11 mouse cellular contexts compared by ENCODE assay signal in the genomic region with DNA sequence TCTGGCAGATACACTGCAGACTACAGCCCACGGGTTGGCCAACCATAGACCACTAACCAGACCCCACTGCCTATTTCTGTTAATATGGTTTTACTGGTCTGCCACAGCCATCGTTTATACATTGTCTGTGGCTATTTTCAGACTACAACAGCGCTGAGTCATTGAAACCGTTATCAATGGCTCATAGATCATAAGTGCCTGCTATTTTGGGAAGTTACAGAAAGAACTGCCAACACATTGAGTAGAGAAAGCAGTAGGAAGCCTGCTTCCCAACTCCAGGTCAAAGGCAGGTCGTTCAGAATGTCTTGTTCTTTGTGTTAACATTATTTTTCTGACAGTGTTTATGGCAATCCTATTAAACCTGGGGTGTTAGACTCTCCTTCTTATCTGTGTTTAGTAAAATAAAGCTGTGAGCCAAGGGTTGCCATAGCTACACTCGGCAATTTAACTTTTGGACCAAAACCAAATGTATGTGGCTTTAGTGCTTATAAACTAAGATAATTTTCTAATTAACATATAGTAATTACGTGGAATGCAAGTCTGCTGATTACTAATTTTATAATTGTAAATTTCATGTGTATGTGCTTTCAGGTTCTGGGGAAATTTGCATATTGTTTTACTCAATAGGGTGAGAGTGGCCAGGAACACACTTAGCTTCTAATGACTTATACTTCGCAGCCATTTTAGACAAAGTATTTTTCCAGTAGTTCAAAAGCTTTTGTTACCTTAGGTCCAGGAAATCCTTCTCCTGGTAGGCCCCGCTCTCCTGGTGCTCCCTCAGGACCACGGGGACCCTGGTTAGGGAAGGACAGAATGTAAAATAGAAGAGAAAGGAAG.
A peak's percentile ranks its signal among the peaks of the same experiment; 100 is the strongest.
DNase-seq lines count a peak whose midpoint lies in the region; ATAC-seq and TF ChIP-seq lines count a peak whose summit lies in the region.
"Had no signal": no experiment of that assay in that cellular context is flagged by ENCODE, and none has a peak within 500 bp of the region (broad histone marks: within the 10 kb centered on the region; RNA-seq: fewer than 3 reads in every experiment).

No protein-coding gene starts in this region.

- no peak overlapping the region for H3K4me2 ChIP-seq in kidney, postnatal 0 days (ENCODE audit: low read length)

- no peak for ATAC-seq in kidney, postnatal 0 days (replicated peaks; ENCODE audit: low FRiP score, low read depth)
- ATAC-seq in hematopoietic stem cell, adult 5-6 weeks (replicated peaks in 1 of 2; ENCODE audit: insufficient read depth in 1 of 2, low FRiP score in 2 of 2, low TSS enrichment in 1 of 2, low read depth in 1 of 2, poor library complexity in 2 of 2, severe bottlenecking in 2 of 2) = peak; percentile 81 to 95

- TF ChIP-seq CTCF in kidney, postnatal 0 days (IDR thresholded peaks at IDR 0.05; ENCODE audit: low read depth) = no peak

- H3K27ac ChIP-seq in kidney, postnatal 0 days = no peak overlapping the region

- WGBS in kidney, postnatal 0 days = 67% methylated on average over 10 of the region's 10 CpGs

- no peak overlapping the region for H3K9ac ChIP-seq in kidney, postnatal 0 days (ENCODE audit: low read depth, low read length)

- no peaks in the 10 kb centered on the region for H3K4me1 ChIP-seq in kidney, postnatal 0 days (replicated peaks; ENCODE audit: insufficient read depth, low read length)

- peak; percentile 15 for DNase-seq in kidney, postnatal 0 days (ENCODE audit: low spot score)
- DNase-seq in kidney, postnatal 36 days = no peak
- peak; percentile 19 for DNase-seq in MEL-GATA-1-ER (ENCODE audit: extremely low read depth, low read depth)
- DNase-seq in fibroblast of lung, adult 2 months (ENCODE audit: low read depth) = peak; percentile 44
- no peak for DNase-seq in retina, embryonic 14.5 days (ENCODE audit: low spot score)
- DNase-seq in urinary bladder, postnatal 25 days (ENCODE audit: low spot score) = no peak
- DNase-seq in layer of hippocampus, adult 18-20 months (ENCODE audit: low spot score in 2 of 2) = no peak
- DNase-seq: cerebellum, postnatal 14 days; kidney, adult 8-10 months; right cerebral cortex, postnatal 4 days had no signal

- H3K9me3 ChIP-seq in kidney, postnatal 0 days (replicated peaks; ENCODE audit: low read length) = no peaks in the 10 kb centered on the region

- no peaks in the 10 kb centered on the region for H3K36me3 ChIP-seq in kidney, postnatal 0 days (ENCODE audit: insufficient read depth, low read length)

- no peaks in the 10 kb centered on the region for H3K27me3 ChIP-seq in kidney, postnatal 0 days (ENCODE audit: insufficient read depth, low read length)

- no peak overlapping the region for H3K4me3 ChIP-seq in kidney, postnatal 0 days (replicated peaks; ENCODE audit: low read depth, low read length)

Comparison
In these comparisons a context has a peak if more than half of its experiments do, and no peak if none do; other contexts are left out.
1. DNase-seq: peak in kidney, postnatal 0 days (single experiment), MEL-GATA-1-ER (single experiment) and fibroblast of lung, adult 2 months (single experiment); none in kidney, postnatal 36 days (0 of 2), retina, embryonic 14.5 days (single experiment), urinary bladder, postnatal 25 days (single experiment) and layer of hippocampus, adult 18-20 months (0 of 2).